Mouse (Mus musculus) induced T-regulatory cell, adult 2 months (primary cell): ENCODE results near the gene Kng1.
A peak's percentile ranks its signal among the peaks of the same experiment; 100 is the strongest.
"Not testable (repeated sequence)": the region's sequence is repeated elsewhere in the genome, so short reads cannot be mapped to it uniquely, and the experiment has no call there.

Experiments used
- DNase-seq: peaks from one replicate; pipeline ENCODE4 v3.0.0-alpha.2; 2012; ENCODE audit warnings: low read depth

Kng1 gene

DNA sequence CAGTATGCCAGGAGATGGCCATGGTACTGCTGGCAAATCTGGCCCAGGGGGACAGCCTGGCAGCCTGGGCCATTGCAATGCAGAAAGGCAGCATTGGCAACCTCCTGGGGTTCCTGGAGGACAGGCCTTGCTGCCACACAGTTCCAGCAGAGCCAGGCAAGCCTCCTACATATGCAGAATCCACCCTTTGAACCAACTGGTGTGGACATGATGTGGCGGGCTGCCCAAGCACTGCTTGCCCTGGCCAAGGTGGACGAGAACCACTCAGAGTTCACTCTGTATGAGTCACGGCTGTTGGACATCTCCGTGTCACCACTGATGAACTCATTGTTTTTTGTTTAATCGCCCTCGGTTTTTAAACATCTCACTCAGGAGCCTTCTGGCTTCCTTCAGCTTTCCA lies 36.5 kb downstream of the Kng1 start:
- no peak for DNase-seq

DNA sequence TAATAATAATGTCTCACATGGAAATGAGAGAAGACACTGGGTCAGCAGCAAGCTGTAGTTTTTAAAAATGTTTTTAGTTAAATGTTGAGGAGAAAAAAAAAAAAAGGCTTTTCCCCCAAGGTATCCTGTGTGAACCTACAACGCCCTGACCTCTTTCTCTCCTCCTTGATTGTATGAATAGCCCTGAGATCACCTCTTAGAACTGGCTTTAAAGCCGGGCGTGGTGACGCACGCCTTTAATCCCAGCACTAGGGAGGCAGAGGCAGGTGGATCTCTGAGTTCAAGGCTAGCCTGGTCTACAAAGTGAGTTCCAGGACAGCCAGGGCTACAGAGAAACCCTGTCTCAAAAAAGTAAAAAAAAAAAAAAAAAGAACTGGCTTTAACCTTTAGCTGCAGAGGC lies 37.9 kb downstream of the Kng1 start:
- DNase-seq = not testable (repeated sequence)

DNA sequence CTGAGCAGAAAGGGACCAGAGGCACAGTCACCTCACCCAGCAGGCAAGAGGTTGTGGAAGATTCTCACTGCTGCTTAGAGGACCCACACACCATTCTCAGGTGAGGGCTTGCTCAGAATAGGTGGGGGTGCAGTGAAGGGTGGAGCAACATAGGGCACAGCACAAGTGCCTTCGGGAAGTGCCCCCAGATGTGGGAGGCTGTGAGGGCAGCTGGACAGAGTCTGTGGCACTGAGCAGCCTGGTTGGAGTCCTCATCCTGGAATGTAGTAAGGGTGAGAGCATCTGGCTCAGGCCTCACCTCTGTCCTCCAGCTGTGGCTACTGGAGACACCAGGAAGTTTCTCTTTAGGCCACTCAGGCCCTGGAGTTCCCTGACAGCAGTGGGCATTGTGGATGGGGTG lies 39.2 kb downstream of the Kng1 start:
- DNase-seq = not testable (repeated sequence)

DNA sequence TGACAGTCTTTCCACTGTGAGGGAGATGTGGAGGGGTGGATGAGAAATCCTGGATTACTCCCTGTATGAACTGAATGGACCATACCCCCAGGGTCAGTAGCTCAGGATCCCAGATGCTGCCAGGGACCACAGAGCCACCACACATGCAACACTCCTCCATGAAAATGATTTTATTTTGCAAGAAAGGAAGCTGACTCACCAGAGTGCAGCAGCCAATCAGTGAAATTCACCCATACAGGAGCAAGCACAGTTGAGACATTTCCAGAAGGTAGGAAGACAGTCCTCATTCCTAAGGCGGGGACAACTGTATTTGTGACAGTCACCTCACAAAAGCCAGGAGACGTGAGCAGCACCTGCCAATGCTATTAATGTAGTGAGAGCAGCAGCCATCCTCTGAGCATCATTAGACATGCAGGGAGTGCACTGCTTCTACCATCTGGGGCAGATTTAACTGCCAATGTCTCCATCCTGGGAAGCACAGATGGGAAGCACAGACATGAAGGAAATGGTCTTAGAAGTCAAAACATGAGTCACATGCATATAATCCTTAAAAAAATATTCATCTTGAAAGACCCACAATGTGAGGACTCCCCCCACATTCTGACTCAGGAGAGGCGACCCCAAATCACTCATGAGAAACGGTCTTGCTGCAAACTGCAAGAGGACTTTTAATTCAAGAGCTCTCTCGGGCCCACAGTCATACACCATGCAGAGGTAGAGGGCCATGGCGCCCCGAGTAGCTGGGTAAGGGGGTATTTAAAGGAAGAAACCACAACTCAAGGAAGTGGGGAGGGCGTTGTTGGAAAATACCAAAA lies 39.8 kb downstream of the Kng1 start:
- not testable (repeated sequence) for DNase-seq

DNA sequence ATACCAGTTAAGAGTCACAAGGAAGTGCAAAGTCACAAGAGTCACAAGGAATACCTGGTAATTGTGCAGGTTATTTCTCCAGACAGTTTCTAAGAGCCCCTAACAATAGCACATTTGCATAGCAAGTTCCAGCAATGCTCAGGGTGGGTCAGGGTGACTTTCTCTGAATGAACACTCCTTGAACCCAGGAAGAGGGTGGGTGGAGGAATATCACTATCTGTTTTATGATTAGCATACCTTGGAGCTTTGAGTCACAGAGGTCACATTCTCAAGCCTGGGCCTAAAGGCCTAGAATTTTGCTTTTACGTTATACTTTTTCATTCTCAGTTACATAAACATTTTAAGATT lies 40.4 kb downstream of the Kng1 start:
- DNase-seq = not testable (repeated sequence)

DNA sequence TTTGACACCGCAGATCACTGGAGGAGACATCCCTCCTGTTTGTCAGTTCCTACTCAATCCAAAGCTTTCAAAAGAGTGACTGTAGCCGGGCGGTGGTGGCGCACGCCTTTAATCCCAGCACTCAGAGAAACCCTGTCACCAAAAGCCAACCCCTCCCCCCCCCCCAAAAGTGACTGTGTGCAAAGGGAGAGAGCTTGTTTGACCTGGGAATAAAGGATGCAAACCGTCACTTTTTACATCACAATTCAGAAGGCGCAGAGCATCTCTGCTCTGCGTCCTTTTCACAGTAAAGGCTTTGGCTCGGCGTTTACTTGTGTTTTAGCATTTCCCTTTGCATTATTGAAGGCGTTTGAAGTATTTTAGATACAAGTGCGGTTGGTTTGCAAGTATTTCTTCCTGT lies 42.0 kb downstream of the Kng1 start:
- no peak for DNase-seq

DNA sequence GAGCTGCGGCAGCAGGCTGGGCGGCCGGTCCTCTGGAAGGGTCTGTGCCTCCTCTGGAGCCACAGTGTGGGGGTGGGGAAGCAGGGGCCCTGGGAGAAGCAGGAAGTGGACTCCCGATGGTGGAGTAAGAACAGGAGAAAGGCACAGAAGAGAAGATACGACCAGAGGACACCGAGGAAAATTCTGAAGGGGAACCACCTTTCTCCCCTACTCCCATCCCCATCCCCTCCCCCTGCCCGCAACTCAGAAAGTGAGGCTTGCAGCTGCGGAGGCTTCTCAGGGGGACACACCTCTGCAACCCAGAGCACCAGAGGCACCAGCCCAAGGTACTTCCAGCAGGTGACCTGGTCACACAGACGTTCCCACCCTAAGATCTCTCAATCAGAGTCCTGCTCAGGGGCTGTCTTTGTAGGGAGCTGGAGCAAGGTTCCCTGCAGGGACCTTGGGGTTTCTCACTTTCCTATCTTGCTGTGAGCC lies 42.5 kb downstream of the Kng1 start:
- DNase-seq = no peak

DNA sequence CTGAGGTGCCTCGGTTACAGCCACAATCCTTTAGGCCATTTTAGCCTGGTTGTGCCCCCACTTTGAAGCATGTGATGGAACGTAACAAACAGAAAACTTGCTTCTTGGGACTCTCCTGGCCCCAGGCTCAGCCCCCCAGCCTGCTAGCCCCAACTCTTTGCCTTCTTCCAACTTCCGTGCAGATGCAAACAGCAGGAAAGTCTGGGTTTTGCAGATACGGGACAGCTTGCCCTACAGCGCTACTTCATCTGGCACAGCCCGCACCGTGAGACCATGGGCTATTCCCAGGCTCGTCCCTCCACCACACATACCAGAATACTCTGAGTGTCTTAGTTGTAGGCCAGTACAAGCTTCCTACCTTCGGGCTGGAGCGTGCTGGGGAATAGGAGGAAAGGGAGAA lies 42.9 kb downstream of the Kng1 start:
- no peak for DNase-seq

DNA sequence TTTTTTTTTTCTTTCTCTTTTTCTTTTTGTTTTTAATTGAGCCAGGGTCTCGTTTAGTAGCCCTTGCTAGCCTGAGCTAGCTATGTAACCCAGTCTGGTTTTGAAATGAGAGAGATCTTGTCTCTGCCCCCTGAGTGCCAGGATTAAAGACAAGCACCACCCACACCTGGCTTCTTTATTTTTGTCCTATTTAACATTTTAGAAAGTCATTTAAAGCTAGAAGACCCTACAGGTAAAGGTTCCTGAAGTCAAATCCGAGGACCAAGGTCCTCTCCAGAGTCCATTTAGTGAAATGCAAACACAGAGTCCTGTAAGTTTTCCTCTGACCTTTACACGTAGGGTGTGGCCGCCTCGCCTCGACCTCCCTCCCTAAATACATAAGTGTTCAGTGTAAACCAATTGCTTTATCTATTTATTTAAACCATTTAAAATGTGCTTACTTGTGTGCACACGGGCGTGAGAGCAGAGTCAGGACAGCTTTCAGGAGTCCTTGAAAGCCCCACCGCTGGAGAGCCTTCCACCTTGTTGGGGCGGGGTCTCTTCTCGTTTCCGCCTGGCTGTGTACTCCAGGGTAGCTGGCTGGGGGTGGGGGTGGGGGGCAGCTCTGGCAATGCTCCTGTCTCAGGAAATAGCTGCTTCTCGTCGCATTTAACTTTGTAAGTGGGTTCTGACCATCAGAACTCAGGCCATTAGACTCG lies 44.8 kb downstream of the Kng1 start:
- peak; percentile 75 for DNase-seq

DNA sequence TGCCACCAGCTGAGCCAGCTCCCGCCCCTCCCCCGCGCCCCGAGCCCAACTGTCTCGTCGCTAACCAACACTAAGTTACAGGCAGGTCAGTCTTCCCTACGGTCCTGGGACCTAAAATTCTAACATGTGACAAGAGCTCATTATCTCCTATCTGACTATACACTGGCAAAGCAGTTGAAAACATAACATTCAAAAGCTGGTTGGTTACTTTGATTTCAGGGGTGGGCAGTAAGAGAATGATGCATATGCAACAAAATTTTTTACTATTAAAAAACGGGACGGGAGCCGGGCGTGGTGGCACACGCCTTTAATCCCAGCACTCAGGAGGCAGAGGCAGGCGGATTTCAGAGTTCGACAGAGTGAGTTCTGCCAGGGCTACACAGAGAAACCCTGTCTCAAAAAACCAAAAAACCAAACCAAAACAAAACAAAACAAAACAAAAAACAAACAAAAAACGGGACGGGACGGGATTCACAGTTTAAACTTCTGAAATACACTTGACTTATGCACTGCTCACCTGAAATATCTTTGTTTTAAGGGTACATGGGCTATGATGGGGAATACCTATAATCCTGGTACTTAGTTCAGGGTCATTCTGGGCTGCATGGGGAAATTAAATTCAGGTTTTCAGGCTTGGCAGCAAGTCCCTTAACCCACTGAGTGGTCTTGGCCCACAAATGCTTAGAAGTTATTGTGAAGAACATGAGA lies 45.5 kb downstream of the Kng1 start:
- DNase-seq = peak; percentile 46

DNA sequence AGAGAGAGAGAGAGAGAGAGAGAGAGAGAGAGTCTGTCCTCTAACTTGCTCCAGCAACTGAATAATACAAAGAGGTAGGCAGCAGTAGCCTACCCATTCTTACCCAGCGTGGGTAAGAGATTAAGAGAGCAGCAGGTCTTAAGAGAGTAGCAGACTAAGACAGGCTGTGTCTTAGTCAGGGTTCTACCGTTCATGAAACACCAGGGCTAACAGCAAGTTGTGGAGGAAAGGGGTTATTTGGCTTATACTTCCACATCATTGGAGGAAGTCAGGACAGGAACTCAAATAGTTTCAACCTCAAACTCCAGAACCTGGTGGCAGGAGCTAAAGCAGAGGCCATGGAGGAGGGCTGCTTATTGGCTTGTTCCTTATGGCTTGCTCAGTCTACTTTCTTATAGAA lies 46.2 kb downstream of the Kng1 start:
- DNase-seq = peak; percentile 52

DNA sequence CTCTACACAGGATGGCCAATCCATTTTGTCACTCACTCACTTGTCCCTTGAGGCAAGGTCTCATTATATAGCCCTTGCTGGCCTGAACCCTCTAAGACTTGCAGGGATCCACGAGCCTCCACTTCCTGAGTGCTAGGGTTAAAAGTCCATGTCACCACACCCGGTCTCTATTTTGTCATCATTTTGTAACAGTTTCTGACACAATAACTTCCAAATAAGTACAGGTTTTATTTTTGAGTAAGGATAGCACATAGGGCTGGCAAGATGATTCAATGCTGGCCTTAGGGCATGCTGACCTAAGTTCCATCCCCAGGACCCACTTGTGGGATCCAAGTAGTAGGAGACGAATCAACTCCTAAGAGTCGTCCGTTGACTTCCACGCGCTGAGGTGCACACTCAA lies 48.5 kb downstream of the Kng1 start:
- DNase-seq = peak; percentile 47

DNA sequence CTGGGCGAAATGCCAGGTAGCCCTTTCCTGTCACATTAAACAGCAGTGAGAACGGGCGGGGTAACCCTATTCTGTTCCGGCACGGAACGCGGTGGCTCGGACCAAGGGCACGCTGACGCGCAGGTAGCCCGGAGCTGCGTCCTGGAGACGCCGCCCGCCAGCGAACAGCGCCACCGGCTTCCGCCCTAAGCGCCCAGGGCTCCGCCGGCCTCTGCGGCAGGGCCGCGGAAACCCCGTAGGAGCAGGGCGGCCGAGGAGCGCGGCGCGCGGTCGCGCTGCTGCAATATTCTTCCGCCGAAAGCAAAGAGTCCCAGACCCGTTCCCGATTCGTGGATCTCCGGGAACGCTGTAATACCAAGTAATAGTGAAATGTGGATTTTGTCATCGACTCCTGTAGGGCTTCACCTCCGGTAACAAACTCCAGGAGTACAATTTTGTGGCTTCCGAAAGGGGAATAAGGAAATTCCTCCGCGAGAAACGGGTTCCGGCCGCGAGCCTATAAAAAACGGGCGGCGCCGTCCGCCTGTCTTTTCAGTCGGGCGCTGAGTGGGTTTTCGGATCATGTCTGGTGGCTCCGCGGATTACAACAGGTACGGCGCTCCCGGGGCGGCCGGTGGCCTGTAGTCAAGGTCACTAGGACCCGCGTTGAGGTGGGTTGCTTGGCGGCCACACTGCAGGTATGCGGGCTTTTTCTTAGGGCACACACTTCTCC lies 49.7 kb downstream of the Kng1 start, which contains the start of gene Eif4a2:
Gene Eif4a2 (plus strand): TSS at position 214 of the 712 bp plus-strand sequence.
- peak; percentile 96 for DNase-seq

DNA sequence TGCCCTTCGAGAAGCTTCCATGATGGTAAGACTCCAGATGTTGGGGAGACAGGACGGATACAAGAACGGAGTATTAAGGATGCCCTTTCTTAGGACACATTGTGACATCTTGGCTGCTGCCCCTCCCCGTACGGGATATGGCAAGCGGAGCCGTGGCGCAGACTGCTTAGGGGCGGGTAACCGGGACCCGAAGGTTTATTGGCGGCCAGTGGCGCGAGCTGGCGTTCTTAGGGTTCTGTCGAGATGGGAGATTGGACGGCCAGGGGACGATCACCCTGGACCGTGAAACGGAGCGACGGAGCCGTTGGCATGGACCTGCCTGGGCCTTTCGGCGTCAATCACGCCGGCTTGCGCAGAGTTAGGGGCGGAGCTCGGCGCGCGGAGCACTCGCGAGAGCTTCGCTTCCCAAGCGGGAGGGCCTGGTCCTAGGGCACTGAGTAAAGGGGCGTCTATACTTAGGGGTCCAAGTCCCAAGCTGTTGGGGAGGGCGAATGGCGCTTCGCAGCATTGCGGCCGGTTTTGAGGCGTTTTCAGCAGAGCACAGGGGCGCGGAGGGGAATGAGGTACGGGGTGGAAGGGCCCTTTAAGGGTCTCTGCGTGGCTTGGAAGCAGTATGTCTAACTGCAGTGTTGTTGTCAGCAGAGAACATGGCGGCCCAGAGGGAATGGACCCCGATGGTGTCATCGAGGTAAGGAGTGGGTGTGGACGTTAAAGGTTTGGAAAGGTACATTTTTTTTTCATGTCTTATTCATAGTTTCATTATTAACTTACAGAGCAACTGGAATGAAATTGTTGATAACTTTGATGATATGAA lies 50.5 kb downstream of the Kng1 start:
- peak; percentile 87 for DNase-seq

DNA sequence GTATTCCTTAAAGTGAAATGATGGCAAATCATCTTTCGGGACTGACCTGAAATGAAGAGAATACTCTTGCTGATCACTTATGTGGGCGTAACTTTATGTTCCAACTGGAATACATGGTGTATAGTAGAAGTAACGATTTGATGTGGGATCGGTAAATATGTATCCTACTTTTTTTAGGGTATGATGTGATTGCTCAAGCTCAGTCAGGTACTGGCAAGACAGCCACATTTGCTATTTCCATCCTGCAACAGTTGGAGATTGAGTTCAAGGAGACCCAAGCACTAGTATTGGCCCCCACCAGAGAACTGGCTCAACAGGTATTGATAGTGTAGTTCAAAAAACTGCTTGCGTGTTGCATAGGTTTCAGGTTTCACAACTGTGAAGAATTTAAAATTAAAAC lies 51.3 kb downstream of the Kng1 start:
- no peak for DNase-seq

DNA sequence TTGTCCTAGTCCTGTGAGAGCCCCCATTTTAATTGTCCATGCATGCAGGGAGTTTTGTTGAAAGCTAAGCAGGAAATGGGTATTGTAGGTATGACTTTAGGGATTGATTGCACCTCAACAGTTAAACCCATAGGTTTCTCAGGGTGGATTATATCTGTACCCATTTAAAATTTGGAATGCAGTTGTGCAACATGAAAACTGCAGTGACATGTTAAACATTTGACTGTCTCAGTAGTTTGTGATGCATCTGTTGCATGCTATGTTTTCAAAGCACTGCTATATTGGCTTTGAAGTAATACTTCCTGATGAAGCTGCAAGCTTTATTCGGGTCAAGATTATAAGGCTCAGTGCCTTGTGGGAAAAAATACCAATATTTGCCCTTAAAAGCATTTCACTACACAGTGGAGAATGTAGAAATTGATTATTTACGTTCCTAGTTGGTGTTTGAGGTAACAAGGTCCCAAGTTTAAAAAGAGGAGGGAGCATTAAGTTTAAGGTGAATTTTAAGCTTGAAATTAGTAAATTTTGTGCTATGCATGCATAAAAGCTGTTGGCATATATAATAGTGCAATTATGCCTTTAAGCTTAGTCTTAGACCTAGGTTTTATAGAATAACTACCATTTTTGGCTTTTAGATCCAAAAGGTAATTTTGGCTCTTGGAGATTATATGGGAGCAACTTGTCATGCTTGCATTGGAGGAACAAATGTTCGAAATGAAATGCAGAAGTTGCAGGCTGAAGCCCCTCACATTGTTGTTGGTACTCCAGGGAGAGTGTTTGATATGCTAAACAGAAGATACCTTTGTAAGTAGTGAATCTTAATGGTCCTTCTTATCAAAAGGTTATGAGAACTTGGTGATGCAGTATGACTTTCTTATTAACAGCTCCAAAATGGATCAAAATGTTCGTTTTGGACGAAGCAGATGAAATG lies 52.0 kb downstream of the Kng1 start:
- peak; percentile 37 for DNase-seq

DNA sequence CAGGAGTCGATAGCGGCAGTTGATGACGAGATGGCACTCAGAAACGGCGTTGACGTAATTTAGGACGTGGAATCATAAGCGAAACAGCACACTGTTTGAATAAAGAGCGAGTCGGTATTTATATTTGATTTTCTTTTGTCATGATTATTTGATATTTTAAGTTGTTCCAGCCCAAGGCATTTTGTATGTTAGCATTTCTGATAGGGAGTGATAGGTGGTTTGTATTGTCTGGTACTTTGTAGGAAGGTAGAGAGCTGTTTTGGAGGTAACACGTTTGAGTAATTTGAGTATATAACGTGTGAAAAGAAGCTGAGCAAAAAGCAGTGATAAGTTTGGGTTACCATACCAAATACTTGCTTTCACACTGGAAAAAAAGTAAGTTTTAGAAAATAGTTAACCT lies 54.7 kb downstream of the Kng1 start:
- DNase-seq = no peak

DNA sequence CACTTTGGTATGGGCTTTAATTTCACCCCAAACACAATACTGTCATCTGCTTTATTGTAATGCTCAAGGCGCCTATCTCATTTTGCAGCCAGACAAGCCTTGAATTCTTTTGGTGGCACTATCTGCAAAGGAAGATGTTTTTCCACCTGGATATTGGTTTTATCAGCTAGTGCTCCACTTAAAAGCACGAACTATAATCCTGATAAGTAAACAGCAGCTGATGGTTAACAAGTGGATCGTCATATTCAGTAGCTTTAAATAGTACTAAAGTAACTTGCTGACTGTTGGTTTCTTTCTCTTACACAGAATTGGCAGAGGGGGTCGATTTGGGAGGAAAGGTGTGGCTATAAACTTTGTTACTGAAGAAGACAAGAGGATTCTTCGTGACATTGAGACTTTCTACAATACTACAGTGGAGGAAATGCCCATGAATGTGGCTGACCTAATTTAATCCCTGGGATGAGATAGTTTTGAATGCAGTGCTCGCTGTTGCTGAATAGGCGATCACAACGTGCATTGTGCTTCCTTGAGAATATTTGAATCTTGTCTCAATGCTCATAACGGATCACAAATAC lies 55.3 kb downstream of the Kng1 start:
- peak; percentile 34 for DNase-seq

DNA sequence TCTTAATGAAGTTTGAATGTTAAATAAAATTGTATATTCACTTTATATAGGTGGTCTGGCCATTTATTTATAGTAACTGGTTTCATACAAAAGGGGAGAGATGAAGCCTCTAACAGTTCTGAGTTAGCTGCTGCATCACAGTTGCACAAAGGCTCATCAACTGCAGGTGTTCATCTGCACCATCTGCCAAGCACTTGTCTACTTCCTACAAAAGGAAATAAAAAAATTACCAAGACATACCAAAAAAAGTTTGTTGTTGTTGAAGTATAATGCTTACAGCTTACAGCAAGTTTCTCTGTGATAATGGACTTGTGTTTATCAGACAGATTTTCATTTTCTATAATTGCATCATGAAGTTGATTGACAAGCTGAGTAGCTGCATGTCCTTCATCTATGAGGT lies 56.2 kb downstream of the Kng1 start:
- DNase-seq = no peak
